ENCODE assay signal across 8 mouse cellular contexts in the genomic region with DNA sequence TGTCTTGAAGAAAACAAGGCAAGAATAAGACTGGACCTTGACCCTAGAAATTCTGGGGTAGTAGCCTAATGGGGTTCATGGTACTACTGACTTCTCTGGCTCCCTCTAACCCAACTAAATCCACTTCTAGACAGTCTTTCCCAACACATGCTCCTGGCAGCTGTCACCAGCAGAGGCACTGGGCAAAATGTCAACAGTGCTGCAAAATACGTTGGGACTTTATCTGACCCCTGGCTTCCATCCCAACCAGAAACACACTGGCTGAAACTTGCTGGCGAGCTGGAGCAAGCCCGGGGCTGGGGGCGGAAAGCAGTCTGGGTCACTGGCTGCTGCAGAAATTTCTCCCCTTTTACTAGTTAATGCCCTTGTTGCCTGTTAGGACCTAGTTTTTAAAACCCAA. TPM values are rescaled to one million over a fixed set of nuclear protein-coding genes. Genes with fewer than 3 reads are reported as not detected.
DNase-seq lines count a peak whose midpoint lies in the region; ATAC-seq and TF ChIP-seq lines count a peak whose summit lies in the region.

No protein-coding gene starts in this region.

- peak; percentile 98 for DNase-seq in liver, adult 2 months (ENCODE audit: extremely low read depth, low read depth, low spot score)
- no peak for DNase-seq in liver
- peak; percentile 92 for DNase-seq in gastrocnemius, adult 18-20 months (ENCODE audit: low spot score)
- no peak for DNase-seq in hindbrain, embryonic 14.5 days (ENCODE audit: low spot score)
- DNase-seq in embryo, embryonic 11 days = no peak
- DNase-seq in thymus, adult 18-20 months = no peak

- no peak for ATAC-seq in hindbrain, embryonic 14.5 days (ENCODE audit: low FRiP score)
- ATAC-seq in liver, embryonic 12.5 days = no peak
- ATAC-seq in neural tube, embryonic 14.5 days (ENCODE audit: low read depth) = no peak

- peak overlapping the region; percentile 63 for H3K27ac ChIP-seq in liver, adult 2 months (replicated peaks; ENCODE audit: insufficient read depth, low read depth, low read length)
- H3K27ac ChIP-seq in hindbrain, embryonic 14.5 days = 0 out of 2 replicates have a peak overlapping the region, but pooled peaks have one; percentile 33
- peak overlapping the region; percentile 38 for H3K27ac ChIP-seq in liver, embryonic 12.5 days
- H3K27ac ChIP-seq in neural tube, embryonic 14.5 days (ENCODE audit: low read depth, low read length) = no peak overlapping the region; the same call in 1 of the 2 replicates

- H3K4me2 ChIP-seq in hindbrain, embryonic 14.5 days (replicated peaks) = peak overlapping the region; percentile 40
- peak overlapping the region; percentile 70 for H3K4me2 ChIP-seq in liver, embryonic 12.5 days
- H3K4me2 ChIP-seq in neural tube, embryonic 14.5 days (ENCODE audit: low read depth, low read length) = peak overlapping the region; percentile 17; the same call in 1 of the 2 replicates

- H3K9me3 ChIP-seq in hindbrain, embryonic 14.5 days (ENCODE audit: control insufficient read depth, low read length) = no peaks in the 10 kb centered on the region
- no peaks in the 10 kb centered on the region for H3K9me3 ChIP-seq in liver, embryonic 12.5 days (replicated peaks)
- no peaks in the 10 kb centered on the region for H3K9me3 ChIP-seq in neural tube, embryonic 14.5 days (ENCODE audit: control insufficient read depth, low read length)

- peak overlapping the region; percentile 48; the same call in 1 of the 2 replicates for H3K9ac ChIP-seq in liver, adult 2 months (ENCODE audit: low read depth, low read length)
- H3K9ac ChIP-seq in hindbrain, embryonic 14.5 days = no peak overlapping the region; the same call in 1 of the 2 replicates
- H3K9ac ChIP-seq in liver, embryonic 12.5 days = peak overlapping the region; percentile 49
- H3K9ac ChIP-seq in neural tube, embryonic 14.5 days (replicated peaks; ENCODE audit: low read depth, low read length) = no peak overlapping the region

- H3K4me1 ChIP-seq in liver, adult 2 months (ENCODE audit: control insufficient read depth, insufficient read depth, low read length) = peaks cover 11% of the 10 kb centered on the region
- peaks cover 25% of the 10 kb centered on the region for H3K4me1 ChIP-seq in hindbrain, embryonic 14.5 days (replicated peaks; ENCODE audit: control insufficient read depth, insufficient read depth, low read length)
- H3K4me1 ChIP-seq in liver, embryonic 12.5 days = peaks cover 49% of the 10 kb centered on the region
- peaks cover 14% of the 10 kb centered on the region for H3K4me1 ChIP-seq in neural tube, embryonic 14.5 days (ENCODE audit: control insufficient read depth, insufficient read depth, low read length)

- TF ChIP-seq POLR2A in liver, adult 2 months (IDR thresholded peaks at IDR 0.05; ENCODE audit: extremely low read depth, insufficient read depth, low read length) = no peak

- no peaks in the 10 kb centered on the region for H3K36me3 ChIP-seq in liver, adult 2 months (ENCODE audit: control insufficient read depth, insufficient read depth, low read length)
- H3K36me3 ChIP-seq in hindbrain, embryonic 14.5 days (replicated peaks; ENCODE audit: control insufficient read depth, insufficient read depth) = no peaks in the 10 kb centered on the region
- H3K36me3 ChIP-seq in liver, embryonic 12.5 days = no peaks in the 10 kb centered on the region
- no peaks in the 10 kb centered on the region for H3K36me3 ChIP-seq in neural tube, embryonic 14.5 days (ENCODE audit: control insufficient read depth, insufficient read depth, low read length)

- no peak for TF ChIP-seq CTCF in liver, adult 2 months (IDR thresholded peaks at IDR 0.05; ENCODE audit: low read depth, low read length)

- 0% methylated on average over 4 of the region's 4 CpGs for WGBS in liver, adult 2 months
- WGBS in hindbrain, embryonic 14.5 days = 13% methylated on average over 4 of the region's 4 CpGs
- 5% methylated on average over 4 of the region's 4 CpGs for WGBS in liver, embryonic 12.5 days (ENCODE audit: insufficient replicate concordance)
- WGBS in neural tube, embryonic 14.5 days = 12% methylated on average over 4 of the region's 4 CpGs

- H3K4me3 ChIP-seq in liver, adult 2 months (ENCODE audit: insufficient read depth, low read depth, low read length) = peak overlapping the region; percentile 36; the same call in 1 of the 2 replicates
- H3K4me3 ChIP-seq in hindbrain, embryonic 14.5 days (replicated peaks; ENCODE audit: low read length) = no peak overlapping the region
- peak overlapping the region; percentile 39 for H3K4me3 ChIP-seq in liver, embryonic 12.5 days
- H3K4me3 ChIP-seq in neural tube, embryonic 14.5 days (ENCODE audit: low read depth, low read length) = no peak overlapping the region

- no peaks in the 10 kb centered on the region for H3K79me2 ChIP-seq in liver, adult 2 months (ENCODE audit: control insufficient read depth, insufficient read depth, low read length)

- H3K27me3 ChIP-seq in liver, adult 2 months (ENCODE audit: control insufficient read depth, insufficient read depth, low read length) = no peaks in the 10 kb centered on the region
- no peaks in the 10 kb centered on the region for H3K27me3 ChIP-seq in hindbrain, embryonic 14.5 days (ENCODE audit: control insufficient read depth, insufficient read depth, low read length)
- peaks cover 20% of the 10 kb centered on the region for H3K27me3 ChIP-seq in liver, embryonic 12.5 days (replicated peaks)
- H3K27me3 ChIP-seq in neural tube, embryonic 14.5 days (ENCODE audit: control insufficient read depth, insufficient read depth, low read length) = no peaks in the 10 kb centered on the region

RNA-seq across cellular contexts. Expression of a gene that starts 35.5 kb away (rescaled TPM):
- total RNA-seq in liver, adult 2 months (2014; rRNA removed) = 5.2 and 8.8 TPM in 2 replicates
- 13.6 and 16.4 TPM in 2 replicates for polyA plus RNA-seq in liver, adult 2 months (2012; rRNA removed)
- total RNA-seq in gastrocnemius, adult 18-20 months (2021) = 100 to 1,000 TPM in 1 of 2 experiments, 1 to 10 TPM in 1; 8.1 to 202 TPM
- polyA plus RNA-seq in hindbrain, embryonic 14.5 days (2014; fragmentation: Nextera tagmentation; extraction: Ambion mirVana) = 8.8 and 10.5 TPM in 2 replicates
- polyA plus RNA-seq in liver, embryonic 12.5 days (2016; fragmentation: Nextera tagmentation; extraction: Ambion mirVana) = 5.4 and 6.9 TPM in 2 replicates
- 4.2 and 6.5 TPM in 2 replicates for polyA plus RNA-seq in neural tube, embryonic 14.5 days (2014; fragmentation: Nextera tagmentation; extraction: Ambion mirVana)

RNA-seq across cellular contexts. Expression of a gene that starts 36.8 kb away (rescaled TPM):
- total RNA-seq in liver, adult 2 months (2014; rRNA removed) = 22.4 and 27.7 TPM in 2 replicates
- 47.0 and 56.9 TPM in 2 replicates for polyA plus RNA-seq in liver, adult 2 months (2012; rRNA removed)
- total RNA-seq in gastrocnemius, adult 18-20 months (2021) = 10 to 100 TPM; 73.4 to 80.1 TPM
- polyA plus RNA-seq in hindbrain, embryonic 14.5 days (2014; fragmentation: Nextera tagmentation; extraction: Ambion mirVana) = 20.6 and 22.5 TPM in 2 replicates
- polyA plus RNA-seq in liver, embryonic 12.5 days (2016; fragmentation: Nextera tagmentation; extraction: Ambion mirVana) = 18.0 and 18.7 TPM in 2 replicates
- 22.5 and 23.0 TPM in 2 replicates for polyA plus RNA-seq in neural tube, embryonic 14.5 days (2014; fragmentation: Nextera tagmentation; extraction: Ambion mirVana)

Comparison
In these comparisons a context has a peak if more than half of its experiments do, and no peak if none do; other contexts are left out.
1. DNase-seq: peak in liver, adult 2 months (single experiment) and gastrocnemius, adult 18-20 months (single experiment); none in liver (single experiment), hindbrain, embryonic 14.5 days (single experiment), embryo, embryonic 11 days (single experiment) and thymus, adult 18-20 months (0 of 2).
2. H3K4me3 ChIP-seq: peak in liver, adult 2 months (single experiment) and liver, embryonic 12.5 days (single experiment); none in hindbrain, embryonic 14.5 days (single experiment) and neural tube, embryonic 14.5 days (single experiment).
3. H3K9ac ChIP-seq: peak in liver, adult 2 months (single experiment) and liver, embryonic 12.5 days (single experiment); none in hindbrain, embryonic 14.5 days (single experiment) and neural tube, embryonic 14.5 days (single experiment).
4. H3K4me2 ChIP-seq: peak in every context shown above with its lines; median percentile 70 in liver, embryonic 12.5 days; 40 in hindbrain, embryonic 14.5 days; 17 in neural tube, embryonic 14.5 days.